Mouse (Mus musculus): ENCODE data around the gene Svbp. TPM values are rescaled to one million over a fixed set of nuclear protein-coding genes. Genes with fewer than 3 reads are reported as not detected.

Svbp gene
- polyA plus RNA-seq, 1 experiment from 2014 or later = 172 TPM

GRCm38 (mm10) chr4:119233256-119233901 lies 38.3 kb downstream of the Svbp start:
- DNase-seq (ENCODE audit: low spot score) (peak; percentile 73), ATAC-seq (ENCODE audit: insufficient read depth, low FRiP score, low TSS enrichment) (peak; percentile 10; the same call in 1 of the 2 replicates)
- no peak overlapping the region for H3K27ac ChIP-seq (ENCODE audit: low read depth, low read length)
- peak overlapping the region; percentile 90 for H3K4me3 ChIP-seq (ENCODE audit: low read depth, low read length)
- H3K9me3 ChIP-seq (ENCODE audit: control insufficient read depth, low read length) = no peaks in the 10 kb centered on the region
- WGBS = under 1% methylated on average over 36 of the region's 36 CpGs
- peak overlapping the region; percentile 87 for H3K4me2 ChIP-seq (ENCODE audit: low read depth)
- H3K27me3 ChIP-seq (ENCODE audit: control insufficient read depth, insufficient read depth, low read length) = no peaks in the 10 kb centered on the region
- no peaks in the 10 kb centered on the region; the same call in 1 of the 2 replicates for H3K36me3 ChIP-seq (ENCODE audit: control insufficient read depth, insufficient read depth, low read length)
- no peaks in the 10 kb centered on the region for H3K4me1 ChIP-seq (ENCODE audit: control insufficient read depth, insufficient read depth, low read length)
- H3K9ac ChIP-seq (ENCODE audit: low read length) = peak overlapping the region; percentile 73

GRCm38 (mm10) chr4:119234348-119234747 lies 39.2 kb downstream of the Svbp start:
- Histone ChIP-seq H3K4me3 (ENCODE audit: low read depth, low read length) (no peak overlapping the region), H3K9ac (ENCODE audit: low read length) (no peak overlapping the region)
- no peak for ATAC-seq (ENCODE audit: insufficient read depth, low FRiP score, low TSS enrichment)

GRCm38 (mm10) chr4:119238661-119239060 lies 43.6 kb downstream of the Svbp start:
- H3K27ac ChIP-seq (ENCODE audit: low read depth, low read length) = no peak overlapping the region
- WGBS = 80% methylated on average over 3 of the region's 3 CpGs
- H3K9ac ChIP-seq (ENCODE audit: low read length) = no peak overlapping the region
- H3K4me1 ChIP-seq (ENCODE audit: control insufficient read depth, insufficient read depth, low read length) = no peaks in the 10 kb centered on the region
- ATAC-seq (ENCODE audit: insufficient read depth, low FRiP score, low TSS enrichment) = no peak
- no peak overlapping the region for H3K4me3 ChIP-seq (ENCODE audit: low read depth, low read length)
- DNase-seq (ENCODE audit: low spot score) = no peak
- H3K36me3 ChIP-seq (ENCODE audit: control insufficient read depth, insufficient read depth, low read length) = peaks cover 5% of the 10 kb centered on the region; the same call in 1 of the 2 replicates
- H3K9me3 ChIP-seq (ENCODE audit: control insufficient read depth, low read length) = no peaks in the 10 kb centered on the region
- H3K27me3 ChIP-seq (ENCODE audit: control insufficient read depth, insufficient read depth, low read length) = no peaks in the 10 kb centered on the region
- no peak overlapping the region for H3K4me2 ChIP-seq (ENCODE audit: low read depth)

More at GRCm38 (mm10) chr4:119234348-119234747, 39.2 kb downstream of the Svbp start:
- DNase-seq (ENCODE audit: low spot score) = no peak
- Histone ChIP-seq H3K4me2 (ENCODE audit: low read depth) (peak overlapping the region; percentile 87), H3K4me1 (ENCODE audit: control insufficient read depth, insufficient read depth, low read length) (no peaks in the 10 kb centered on the region), H3K27ac (ENCODE audit: low read depth, low read length) (no peak overlapping the region), H3K27me3 (ENCODE audit: control insufficient read depth, insufficient read depth, low read length) (no peaks in the 10 kb centered on the region), H3K9me3 (ENCODE audit: control insufficient read depth, low read length) (no peaks in the 10 kb centered on the region), H3K36me3 (ENCODE audit: control insufficient read depth, insufficient read depth, low read length) (no peaks in the 10 kb centered on the region; the same call in 1 of the 2 replicates)
- WGBS = 76% methylated on average over 3 of the region's 3 CpGs

GRCm38 (mm10) chr4:119239181-119239682 lies 44.1 kb downstream of the Svbp start:
- no peaks in the 10 kb centered on the region for H3K27me3 ChIP-seq (ENCODE audit: control insufficient read depth, insufficient read depth, low read length)
- H3K36me3 ChIP-seq (ENCODE audit: control insufficient read depth, insufficient read depth, low read length) = peaks cover 5% of the 10 kb centered on the region; the same call in 1 of the 2 replicates
- H3K4me3 ChIP-seq (ENCODE audit: low read depth, low read length) = no peak overlapping the region
- no peaks in the 10 kb centered on the region for H3K4me1 ChIP-seq (ENCODE audit: control insufficient read depth, insufficient read depth, low read length)
- no peaks in the 10 kb centered on the region for H3K9me3 ChIP-seq (ENCODE audit: control insufficient read depth, low read length)
- no peak overlapping the region for H3K27ac ChIP-seq (ENCODE audit: low read depth, low read length)
- 48% methylated on average over 12 of the region's 12 CpGs for WGBS
- peak overlapping the region; percentile 46 for H3K9ac ChIP-seq (ENCODE audit: low read length)
- peak; percentile 52 for DNase-seq (ENCODE audit: low spot score)
- peak; percentile 51; the same call in 1 of the 2 replicates for ATAC-seq (ENCODE audit: insufficient read depth, low FRiP score, low TSS enrichment)
- no peak overlapping the region for H3K4me2 ChIP-seq (ENCODE audit: low read depth)

- H3K27ac ChIP-seq (ENCODE audit: low read depth, low read length) = no peak overlapping the region
- no peak overlapping the region for H3K9ac ChIP-seq (ENCODE audit: low read length)
- H3K4me1 ChIP-seq (ENCODE audit: control insufficient read depth, insufficient read depth, low read length) = no peaks in the 10 kb centered on the region
- H3K4me3 ChIP-seq (ENCODE audit: low read depth, low read length) = no peak overlapping the region
- DNase-seq (ENCODE audit: low spot score) (no peak), ATAC-seq (ENCODE audit: insufficient read depth, low FRiP score, low TSS enrichment) (no peak)
- H3K4me2 ChIP-seq (ENCODE audit: low read depth) = no peak overlapping the region
- H3K9me3 ChIP-seq (ENCODE audit: control insufficient read depth, low read length) = no peaks in the 10 kb centered on the region
- 87% methylated on average over 14 of the region's 14 CpGs for WGBS
- H3K27me3 ChIP-seq (ENCODE audit: control insufficient read depth, insufficient read depth, low read length) = no peaks in the 10 kb centered on the region
- peaks cover 5% of the 10 kb centered on the region for H3K36me3 ChIP-seq (ENCODE audit: control insufficient read depth, insufficient read depth, low read length)
These were observed 46.6 kb downstream of the Svbp start for GRCm38 (mm10) chr4:119241664-119242063.

GRCm38 (mm10) chr4:119242571-119242970 lies 47.5 kb downstream of the Svbp start:
- no peaks in the 10 kb centered on the region for H3K27me3 ChIP-seq (ENCODE audit: control insufficient read depth, insufficient read depth, low read length)
- peaks cover 5% of the 10 kb centered on the region for H3K36me3 ChIP-seq (ENCODE audit: control insufficient read depth, insufficient read depth, low read length)
- H3K4me3 ChIP-seq (ENCODE audit: low read depth, low read length) = no peak overlapping the region
- DNase-seq (ENCODE audit: low spot score) (no peak), ATAC-seq (ENCODE audit: insufficient read depth, low FRiP score, low TSS enrichment) (no peak)
- no peak overlapping the region for H3K4me2 ChIP-seq (ENCODE audit: low read depth)
- no peaks in the 10 kb centered on the region for H3K9me3 ChIP-seq (ENCODE audit: control insufficient read depth, low read length)
- no peak overlapping the region for H3K9ac ChIP-seq (ENCODE audit: low read length)
- H3K27ac ChIP-seq (ENCODE audit: low read depth, low read length) = no peak overlapping the region
- WGBS = 90% methylated on average over 12 of the region's 12 CpGs
- H3K4me1 ChIP-seq (ENCODE audit: control insufficient read depth, insufficient read depth, low read length) = peaks cover 2% of the 10 kb centered on the region; the same call in 1 of the 2 replicates

- H3K9me3 ChIP-seq (ENCODE audit: control insufficient read depth, low read length) = no peaks in the 10 kb centered on the region
- H3K36me3 ChIP-seq (ENCODE audit: control insufficient read depth, insufficient read depth, low read length) = peaks cover 8% of the 10 kb centered on the region
- H3K27ac ChIP-seq (ENCODE audit: low read depth, low read length) = no peak overlapping the region
- DNase-seq (ENCODE audit: low spot score) = no peak
- WGBS = 80% methylated on average over 22 of the region's 22 CpGs
- no peak overlapping the region for H3K4me3 ChIP-seq (ENCODE audit: low read depth, low read length)
- ATAC-seq (ENCODE audit: insufficient read depth, low FRiP score, low TSS enrichment) = no peak
- H3K4me1 ChIP-seq (ENCODE audit: control insufficient read depth, insufficient read depth, low read length) = peaks cover 4% of the 10 kb centered on the region; the same call in 1 of the 2 replicates
- no peak overlapping the region for H3K4me2 ChIP-seq (ENCODE audit: low read depth)
- no peaks in the 10 kb centered on the region for H3K27me3 ChIP-seq (ENCODE audit: control insufficient read depth, insufficient read depth, low read length)
- H3K9ac ChIP-seq (ENCODE audit: low read length) = no peak overlapping the region
These were observed 49.5 kb downstream of the Svbp start for GRCm38 (mm10) chr4:119244468-119245240.

GRCm38 (mm10) chr4:119245556-119245955 lies 50.5 kb downstream of the Svbp start:
- 89% methylated on average over 7 of the region's 7 CpGs for WGBS
- DNase-seq (ENCODE audit: low spot score) = no peak
- peaks cover 8% of the 10 kb centered on the region for H3K36me3 ChIP-seq (ENCODE audit: control insufficient read depth, insufficient read depth, low read length)
- ATAC-seq (ENCODE audit: insufficient read depth, low FRiP score, low TSS enrichment) = no peak
- no peak overlapping the region for H3K27ac ChIP-seq (ENCODE audit: low read depth, low read length)
- H3K4me1 ChIP-seq (ENCODE audit: control insufficient read depth, insufficient read depth, low read length) = peaks cover 4% of the 10 kb centered on the region; the same call in 1 of the 2 replicates
- no peaks in the 10 kb centered on the region for H3K27me3 ChIP-seq (ENCODE audit: control insufficient read depth, insufficient read depth, low read length)
- H3K9ac ChIP-seq (ENCODE audit: low read length) = no peak overlapping the region
- H3K4me2 ChIP-seq (ENCODE audit: low read depth) = no peak overlapping the region
- no peaks in the 10 kb centered on the region for H3K9me3 ChIP-seq (ENCODE audit: control insufficient read depth, low read length)
- no peak overlapping the region for H3K4me3 ChIP-seq (ENCODE audit: low read depth, low read length)
